Mouse (Mus musculus): ENCODE data around the gene Slit3. TPM values are rescaled to one million over a fixed set of nuclear protein-coding genes. Genes with fewer than 3 reads are reported as not detected.

Slit3 gene
- polyA plus RNA-seq, 2 experiments: 0.20 to 0.23 TPM

GRCm38 (mm10) chr11:35273416-35273815 lies 152.4 kb downstream of the Slit3 start:
- 70% methylated on average over 10 of the region's 10 CpGs for WGBS (ENCODE audit: insufficient replicate concordance)
- Histone ChIP-seq H3K27ac (no peak overlapping the region), H3K27me3 (ENCODE audit: control insufficient read depth, insufficient read depth, low read length) (no peaks in the 10 kb centered on the region), H3K4me3 (ENCODE audit: insufficient read depth in 1 of 2, low read depth in 2 of 2, low read length in 2 of 2) (no peak overlapping the region), H3K4me2 (ENCODE audit: low read depth) (no peak overlapping the region), H3K9ac (replicated peaks) (no peak overlapping the region), H3K9me3 (ENCODE audit: control insufficient read depth, low read length) (no peaks in the 10 kb centered on the region), H3K4me1 (replicated peaks; ENCODE audit: control insufficient read depth in 2 of 2, insufficient read depth in 2 of 2, low read length in 1 of 2) (no peaks in the 10 kb centered on the region), H3K36me3 (replicated peaks; ENCODE audit: control insufficient read depth, insufficient read depth, low read depth) (no peaks in the 10 kb centered on the region)
- no peak for TF ChIP-seq EP300 (IDR thresholded peaks at IDR 0.05; ENCODE audit: low read depth)
- no peak for TF ChIP-seq CTCF (IDR thresholded peaks at IDR 0.05; ENCODE audit: low read depth)
- ATAC-seq (ENCODE audit: insufficient read depth) (no peak), DNase-seq (ENCODE audit: low read depth in 3 of 3, low spot score in 3 of 3) (no peak)

- no peak overlapping the region for H3K27ac ChIP-seq
- H3K9me3 ChIP-seq (ENCODE audit: control insufficient read depth, low read length): no peaks in the 10 kb centered on the region
- H3K4me2 ChIP-seq (ENCODE audit: low read depth): no peak overlapping the region
- no peaks in the 10 kb centered on the region for H3K4me1 ChIP-seq (replicated peaks; ENCODE audit: control insufficient read depth in 2 of 2, insufficient read depth in 2 of 2, low read length in 1 of 2)
- TF ChIP-seq EP300 (IDR thresholded peaks at IDR 0.05; ENCODE audit: low read depth) (no peak), CTCF (IDR thresholded peaks at IDR 0.05; ENCODE audit: low read depth) (no peak)
- no peak overlapping the region for H3K9ac ChIP-seq (replicated peaks)
- no peaks in the 10 kb centered on the region for H3K36me3 ChIP-seq (replicated peaks; ENCODE audit: control insufficient read depth, insufficient read depth, low read depth)
- DNase-seq (ENCODE audit: low read depth in 3 of 3, low spot score in 3 of 3) (no peak), ATAC-seq (ENCODE audit: insufficient read depth) (no peak)
- no peaks in the 10 kb centered on the region for H3K27me3 ChIP-seq (ENCODE audit: control insufficient read depth, insufficient read depth, low read length)
- 67% methylated on average over 3 of the region's 3 CpGs for WGBS (ENCODE audit: insufficient replicate concordance)
- H3K4me3 ChIP-seq (ENCODE audit: insufficient read depth in 1 of 2, low read depth in 2 of 2, low read length in 2 of 2): no peak overlapping the region
Observed at GRCm38 (mm10) chr11:35274036-35274435, 153.0 kb downstream of the Slit3 start.

GRCm38 (mm10) chr11:35275300-35275699 lies 154.3 kb downstream of the Slit3 start:
- Histone ChIP-seq H3K27ac (no peak overlapping the region), H3K9me3 (ENCODE audit: control insufficient read depth, low read length) (no peaks in the 10 kb centered on the region), H3K27me3 (ENCODE audit: control insufficient read depth, insufficient read depth, low read length) (no peaks in the 10 kb centered on the region), H3K36me3 (replicated peaks; ENCODE audit: control insufficient read depth, insufficient read depth, low read depth) (no peaks in the 10 kb centered on the region), H3K4me3 (ENCODE audit: insufficient read depth in 1 of 2, low read depth in 2 of 2, low read length in 2 of 2) (no peak overlapping the region), H3K4me2 (ENCODE audit: low read depth) (no peak overlapping the region), H3K4me1 (replicated peaks; ENCODE audit: control insufficient read depth in 2 of 2, insufficient read depth in 2 of 2, low read length in 1 of 2) (no peaks in the 10 kb centered on the region), H3K9ac (replicated peaks) (no peak overlapping the region)
- DNase-seq (ENCODE audit: low read depth in 3 of 3, low spot score in 3 of 3) (no peak), ATAC-seq (ENCODE audit: insufficient read depth) (no peak)
- TF ChIP-seq EP300 (IDR thresholded peaks at IDR 0.05; ENCODE audit: low read depth): no peak
- TF ChIP-seq CTCF (IDR thresholded peaks at IDR 0.05; ENCODE audit: low read depth): no peak
- WGBS (ENCODE audit: insufficient replicate concordance): 60% methylated on average over 7 of the region's 7 CpGs

GRCm38 (mm10) chr11:35276001-35276400 lies 155.0 kb downstream of the Slit3 start:
- no peak overlapping the region for H3K4me3 ChIP-seq (ENCODE audit: insufficient read depth in 1 of 2, low read depth in 2 of 2, low read length in 2 of 2)
- TF ChIP-seq CTCF (IDR thresholded peaks at IDR 0.05; ENCODE audit: low read depth) (no peak), EP300 (IDR thresholded peaks at IDR 0.05; ENCODE audit: low read depth) (no peak)
- ATAC-seq (ENCODE audit: insufficient read depth) (no peak), DNase-seq (ENCODE audit: low read depth in 3 of 3, low spot score in 3 of 3) (no peak)
- no peaks in the 10 kb centered on the region for H3K9me3 ChIP-seq (ENCODE audit: control insufficient read depth, low read length)
- H3K27ac ChIP-seq: no peak overlapping the region
- H3K4me2 ChIP-seq (ENCODE audit: low read depth): no peak overlapping the region
- no peaks in the 10 kb centered on the region for H3K27me3 ChIP-seq (ENCODE audit: control insufficient read depth, insufficient read depth, low read length)
- no peak overlapping the region for H3K9ac ChIP-seq (replicated peaks)
- WGBS (ENCODE audit: insufficient replicate concordance): 69% methylated on average over 11 of the region's 11 CpGs
- H3K4me1 ChIP-seq (replicated peaks; ENCODE audit: control insufficient read depth in 2 of 2, insufficient read depth in 2 of 2, low read length in 1 of 2): no peaks in the 10 kb centered on the region
- H3K36me3 ChIP-seq (replicated peaks; ENCODE audit: control insufficient read depth, insufficient read depth, low read depth): no peaks in the 10 kb centered on the region

- no peak overlapping the region for H3K27ac ChIP-seq
- H3K4me3 ChIP-seq (ENCODE audit: insufficient read depth in 1 of 2, low read depth in 2 of 2, low read length in 2 of 2): no peak overlapping the region
- no peaks in the 10 kb centered on the region for H3K27me3 ChIP-seq (ENCODE audit: control insufficient read depth, insufficient read depth, low read length)
- 53% methylated on average over 16 of the region's 16 CpGs for WGBS (ENCODE audit: insufficient replicate concordance)
- DNase-seq (ENCODE audit: low read depth in 3 of 3, low spot score in 3 of 3) (no peak), ATAC-seq (ENCODE audit: insufficient read depth) (no peak)
- H3K36me3 ChIP-seq (replicated peaks; ENCODE audit: control insufficient read depth, insufficient read depth, low read depth): no peaks in the 10 kb centered on the region
- TF ChIP-seq EP300 (IDR thresholded peaks at IDR 0.05; ENCODE audit: low read depth) (no peak), CTCF (IDR thresholded peaks at IDR 0.05; ENCODE audit: low read depth) (no peak)
- H3K4me1 ChIP-seq (replicated peaks; ENCODE audit: control insufficient read depth in 2 of 2, insufficient read depth in 2 of 2, low read length in 1 of 2): no peaks in the 10 kb centered on the region
- no peaks in the 10 kb centered on the region for H3K9me3 ChIP-seq (ENCODE audit: control insufficient read depth, low read length)
- H3K4me2 ChIP-seq (ENCODE audit: low read depth): no peak overlapping the region
- no peak overlapping the region for H3K9ac ChIP-seq (replicated peaks)
Observed at GRCm38 (mm10) chr11:35278128-35278769, 157.2 kb downstream of the Slit3 start.

Measured in liver, embryonic 14.5 days (tissue).